Mouse (Mus musculus): ENCODE measurements at regions not wholly inside any gene's neighbourhood (a gene's known extent, or its start where the extent isn't known, plus 50 kb on each side); places are given as distances from the start of the nearest gene placed in this dataset.

GRCm38 (mm10) chr5:74936087-74936486 is 108.5 kb downstream of the Chic2 start:
- no peak for TF ChIP-seq POLR2A (IDR thresholded peaks at IDR 0.05; ENCODE audit: borderline replicate concordance, insufficient read depth, low read length)
- TF ChIP-seq CTCF (IDR thresholded peaks at IDR 0.05; ENCODE audit: borderline replicate concordance, insufficient read depth, low read depth, low read length), result no peak

Measured in cerebellum, adult 2 months (tissue).